Mouse (Mus musculus) forebrain, embryonic 14.5 days (tissue): ENCODE measurements around the gene Gm49378. TPM values are rescaled to one million over a fixed set of nuclear protein-coding genes. Genes with fewer than 3 reads are reported as not detected.
A peak's percentile ranks its signal among the peaks of the same experiment; 100 is the strongest.

Source experiments
- ATAC-seq: fragments of 200-750 bp; cut with Nextera tagmentation; 2 replicates; pipeline ENCODE4 v1.8.0; 2017; ENCODE audit warnings: mild to moderate bottlenecking, moderate library complexity
- DNase-seq: peaks from one replicate; pipeline ENCODE4 v3.0.0-alpha.2; 2015; ENCODE audit warnings: low spot score
- H3K27ac ChIP-seq: fragments of 300-500 bp; sonication (generic); 2 replicates; pipeline ENCODE4 v1.5.1; 2014; ENCODE audit warnings: low read depth, mild to moderate bottlenecking, control low read depth, low read length, moderate library complexity
- H3K27me3 ChIP-seq: fragments of 300-500 bp; sonication (generic); replicated peaks from 2 replicates; pipeline ENCODE4 v1.6.1; 2014; ENCODE audit warnings: low read length, control low read depth, mixed read lengths; ENCODE audit not compliant: control insufficient read depth, insufficient read depth
- H3K36me3 ChIP-seq: fragments of 300-500 bp; sonication (generic); 2 replicates; pipeline ENCODE4 v1.6.1; 2014; ENCODE audit warnings: low read length, control low read depth; ENCODE audit not compliant: control insufficient read depth, insufficient read depth
- H3K4me1 ChIP-seq: fragments of 300-500 bp; sonication (generic); 2 replicates; pipeline ENCODE4 v1.6.1; 2014; ENCODE audit warnings: antibody characterized with exemption, low read length, control low read depth; ENCODE audit not compliant: control insufficient read depth, insufficient read depth
- H3K4me2 ChIP-seq: fragments of 300-500 bp; sonication (generic); 2 replicates; pipeline ENCODE4 v1.6.1; 2014; ENCODE audit warnings: mild to moderate bottlenecking, control low read depth, low read length
- H3K4me3 ChIP-seq: fragments of 300-500 bp; sonication (generic); 2 replicates; pipeline ENCODE4 v1.5.1; 2014; ENCODE audit warnings: low read depth, low read length, control low read depth
- H3K9ac ChIP-seq: fragments of 300-500 bp; sonication (generic); 2 replicates; pipeline ENCODE4 v1.6.1; 2014; ENCODE audit warnings: mild to moderate bottlenecking, low read length, control low read depth, moderate library complexity
- H3K9me3 ChIP-seq: fragments of 300-500 bp; sonication (generic); replicated peaks from 2 replicates; pipeline ENCODE4 v1.6.1; 2016; ENCODE audit warnings: low read length, control low read depth, mixed read lengths; ENCODE audit not compliant: control insufficient read depth
- WGBS: fragments of 180-500 bp; shearing (Covaris S2); extraction: QIAGEN DNeasy Blood & Tissue Kit; methylation state at CpG from one replicate; pipeline ENCODE4 v1.1.7; 2014; 5-methylcytosine and 5-hydroxymethylcytosine counted together
- polyA plus RNA-seq: library from polyadenylated mRNA; unstranded; fragments of >200 nt; fragmentation: Nextera tagmentation; extraction: Ambion mirVana; gene quantifications from 2 replicates; pipeline ENCODE4 v1.2.1, GENCODE M21; 2014

The Gm49378 gene
- 1.8 and 3.4 TPM in 2 replicates for polyA plus RNA-seq

DNA sequence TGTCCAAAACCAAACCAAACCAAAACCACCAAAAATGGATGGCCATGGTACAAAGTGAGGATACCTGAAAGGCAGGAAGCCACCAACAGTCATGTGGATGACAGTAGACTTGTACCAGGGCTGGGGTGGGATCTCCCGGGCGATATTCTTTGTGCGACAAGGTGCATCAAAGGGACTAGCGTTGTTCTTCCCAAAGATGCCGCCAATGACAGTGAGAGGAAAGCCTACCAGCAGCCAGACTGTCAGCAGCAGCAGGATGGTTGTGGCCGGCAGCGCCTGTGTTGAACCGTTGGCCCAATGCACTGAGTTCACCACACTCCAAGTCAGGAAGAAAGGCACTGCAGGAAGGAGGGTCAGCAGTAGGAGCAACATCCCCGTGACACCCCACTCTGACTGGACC, at the start of gene Gm49378:
Gene Gm49378 (minus strand): TSS at position 101 of the 400 bp plus-strand sequence.
- DNase-seq (no peak), ATAC-seq (no peak)
- Histone ChIP-seq H3K4me2 (no peak within 1 kb of the TSS), H3K4me1 (peaks cover 11% of the 10 kb centered on the region), H3K4me3 (no peak within 1 kb of the TSS), H3K36me3 (peaks cover 72% of the 10 kb centered on the region), H3K9me3 (no peaks in the 10 kb centered on the region), H3K9ac (no peak within 1 kb of the TSS), H3K27ac (no peak within 1 kb of the TSS), H3K27me3 (no peaks in the 10 kb centered on the region)
- 96% methylated on average over 9 of the region's 9 CpGs for WGBS

DNA sequence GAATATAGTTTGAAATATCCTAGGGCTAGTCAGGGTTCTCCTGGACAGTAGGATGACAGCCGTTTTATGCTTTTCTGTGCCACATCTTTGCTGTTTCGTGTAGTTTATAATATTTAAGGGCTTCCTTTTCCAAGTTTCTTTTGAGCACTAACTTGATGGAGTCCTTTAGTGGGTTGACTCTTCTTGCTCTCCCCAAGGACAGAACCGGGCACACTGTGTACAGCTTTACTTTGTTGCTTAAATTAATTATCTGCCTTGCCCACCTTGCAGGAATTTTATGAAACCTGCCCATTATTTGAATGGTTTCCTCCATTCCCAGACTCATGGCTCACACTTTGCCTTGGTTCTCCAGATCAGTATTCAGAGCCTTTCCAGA, 44.4 kb upstream of the Gm49378 start:
- Histone ChIP-seq H3K36me3 (peaks cover 33% of the 10 kb centered on the region), H3K9ac (peak overlapping the region; percentile 77; the same call in 1 of the 2 replicates), H3K4me2 (peak overlapping the region; percentile 89), H3K4me3 (peak overlapping the region; percentile 70), H3K9me3 (no peaks in the 10 kb centered on the region), H3K27ac (no peak overlapping the region), H3K4me1 (peaks cover 3% of the 10 kb centered on the region; the same call in 1 of the 2 replicates), H3K27me3 (no peaks in the 10 kb centered on the region)
- ATAC-seq (no peak; the same call in 1 of the 2 replicates), DNase-seq (no peak)
- WGBS = 16% methylated on average over 3 of the region's 3 CpGs

DNA sequence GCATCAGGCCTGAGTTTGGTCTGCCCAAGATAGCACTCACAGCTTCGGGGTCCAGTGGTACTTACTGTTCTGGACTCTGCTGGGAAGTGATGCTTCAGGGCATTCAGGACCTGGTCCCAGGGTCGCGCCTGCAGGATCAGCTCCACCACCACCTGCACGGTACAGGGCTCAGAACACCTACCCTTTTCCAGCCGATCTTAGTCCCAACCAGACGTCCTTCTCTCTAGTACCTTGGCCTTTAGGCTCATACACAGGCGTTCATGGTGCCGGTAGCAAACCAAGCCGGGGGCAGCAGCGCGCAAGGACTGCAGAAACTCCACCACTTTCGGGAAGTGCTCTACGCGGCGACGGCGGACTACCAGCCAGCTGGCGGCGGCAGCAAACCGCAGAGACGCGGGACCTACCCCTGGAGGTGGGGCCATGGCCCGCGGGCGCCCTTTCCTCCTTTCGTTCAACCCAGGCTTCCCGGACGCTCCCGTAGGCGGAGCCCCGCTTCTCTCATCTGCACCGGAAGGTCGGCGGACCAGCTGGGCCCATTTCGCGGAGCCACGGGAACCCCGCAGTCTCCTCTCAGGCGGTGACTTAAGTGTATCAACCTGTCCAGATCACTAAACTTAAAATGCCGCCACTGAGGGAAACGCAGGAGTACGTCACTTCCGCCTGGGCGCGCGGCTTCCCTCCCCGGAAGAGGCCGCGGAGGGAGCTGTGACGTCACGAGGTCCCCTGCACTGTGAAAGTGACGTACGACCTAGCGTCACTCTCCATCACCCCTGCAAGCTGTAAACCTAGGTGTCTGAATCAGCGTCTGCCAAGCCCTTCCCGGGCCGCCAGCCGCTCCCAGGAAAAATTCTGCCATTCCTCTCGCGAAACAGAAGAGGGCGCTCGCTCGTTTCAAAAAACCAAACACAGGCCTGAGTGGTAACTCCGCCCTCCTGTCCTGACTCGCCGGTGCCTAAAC, 43.7 kb upstream of the Gm49378 start, which contains the start of gene Tinf2:
Gene Tinf2 (minus strand): TSS at position 661 of the 958 bp plus-strand sequence.
- H3K4me3 ChIP-seq = peak within 1 kb of the TSS; percentile 70
- peak within 1 kb of the TSS; percentile 77 for H3K9ac ChIP-seq
- peak within 1 kb of the TSS; percentile 89 for H3K4me2 ChIP-seq
- no peaks in the 10 kb centered on the region for H3K27me3 ChIP-seq
- under 1% methylated on average over 66 of the region's 66 CpGs for WGBS
- H3K27ac ChIP-seq = peak within 1 kb of the TSS; percentile 77
- no peaks in the 10 kb centered on the region for H3K9me3 ChIP-seq
- DNase-seq = peak; percentile 98
- peaks cover 3% of the 10 kb centered on the region; the same call in 1 of the 2 replicates for H3K4me1 ChIP-seq
- ATAC-seq = peak; percentile 98
- H3K36me3 ChIP-seq = peaks cover 40% of the 10 kb centered on the region

DNA sequence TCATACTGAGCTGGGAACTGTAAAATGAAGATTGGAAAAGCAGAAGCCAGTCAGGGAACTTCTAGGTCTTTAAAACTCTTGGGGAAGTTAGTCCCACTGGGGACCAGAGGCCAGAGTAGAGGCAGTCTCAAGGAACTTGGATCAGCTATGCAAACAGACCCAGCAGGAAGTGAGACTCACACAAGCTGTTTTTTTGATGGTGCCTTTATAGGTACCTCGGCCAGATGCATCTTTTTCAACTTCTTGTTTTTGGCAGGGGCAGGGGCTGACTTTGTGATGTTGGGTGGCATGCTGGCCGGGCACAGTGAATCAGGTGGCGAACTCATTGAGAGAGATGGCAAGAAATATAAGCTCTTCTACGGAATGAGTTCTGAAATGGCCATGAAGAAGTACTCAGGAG, 39.9 kb upstream of the Gm49378 start:
- no peak overlapping the region for H3K9ac ChIP-seq
- no peak overlapping the region for H3K4me2 ChIP-seq
- DNase-seq (no peak), ATAC-seq (no peak)
- peaks cover 49% of the 10 kb centered on the region for H3K36me3 ChIP-seq
- H3K4me1 ChIP-seq = peaks cover 7% of the 10 kb centered on the region
- no peak overlapping the region for H3K4me3 ChIP-seq
- H3K27me3 ChIP-seq = no peaks in the 10 kb centered on the region
- no peaks in the 10 kb centered on the region for H3K9me3 ChIP-seq
- H3K27ac ChIP-seq = no peak overlapping the region
- WGBS = 81% methylated on average over 4 of the region's 4 CpGs

DNA sequence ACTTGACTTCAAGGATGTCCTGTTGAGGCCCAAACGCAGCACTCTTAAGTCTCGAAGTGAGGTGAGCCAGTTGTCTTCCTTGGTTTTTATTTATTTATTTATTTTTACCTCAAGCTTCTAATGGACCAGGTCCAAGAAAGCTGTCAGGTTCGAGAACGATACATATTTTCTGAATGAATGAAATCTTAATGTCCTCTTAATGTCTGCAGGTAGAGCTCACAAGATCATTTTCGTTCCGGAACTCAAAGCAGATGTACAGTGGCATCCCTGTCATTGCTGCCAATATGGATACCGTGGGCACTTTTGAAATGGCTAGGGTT, 35.0 kb upstream of the Gm49378 start:
- Histone ChIP-seq H3K27ac (no peak overlapping the region), H3K27me3 (no peaks in the 10 kb centered on the region), H3K9ac (peak overlapping the region; percentile 81), H3K4me2 (peak overlapping the region; percentile 96), H3K9me3 (no peaks in the 10 kb centered on the region), H3K36me3 (peaks cover 34% of the 10 kb centered on the region), H3K4me3 (peak overlapping the region; percentile 86), H3K4me1 (peaks cover 16% of the 10 kb centered on the region)
- 87% methylated on average over 7 of the region's 7 CpGs for WGBS
- DNase-seq (no peak), ATAC-seq (no peak)

DNA sequence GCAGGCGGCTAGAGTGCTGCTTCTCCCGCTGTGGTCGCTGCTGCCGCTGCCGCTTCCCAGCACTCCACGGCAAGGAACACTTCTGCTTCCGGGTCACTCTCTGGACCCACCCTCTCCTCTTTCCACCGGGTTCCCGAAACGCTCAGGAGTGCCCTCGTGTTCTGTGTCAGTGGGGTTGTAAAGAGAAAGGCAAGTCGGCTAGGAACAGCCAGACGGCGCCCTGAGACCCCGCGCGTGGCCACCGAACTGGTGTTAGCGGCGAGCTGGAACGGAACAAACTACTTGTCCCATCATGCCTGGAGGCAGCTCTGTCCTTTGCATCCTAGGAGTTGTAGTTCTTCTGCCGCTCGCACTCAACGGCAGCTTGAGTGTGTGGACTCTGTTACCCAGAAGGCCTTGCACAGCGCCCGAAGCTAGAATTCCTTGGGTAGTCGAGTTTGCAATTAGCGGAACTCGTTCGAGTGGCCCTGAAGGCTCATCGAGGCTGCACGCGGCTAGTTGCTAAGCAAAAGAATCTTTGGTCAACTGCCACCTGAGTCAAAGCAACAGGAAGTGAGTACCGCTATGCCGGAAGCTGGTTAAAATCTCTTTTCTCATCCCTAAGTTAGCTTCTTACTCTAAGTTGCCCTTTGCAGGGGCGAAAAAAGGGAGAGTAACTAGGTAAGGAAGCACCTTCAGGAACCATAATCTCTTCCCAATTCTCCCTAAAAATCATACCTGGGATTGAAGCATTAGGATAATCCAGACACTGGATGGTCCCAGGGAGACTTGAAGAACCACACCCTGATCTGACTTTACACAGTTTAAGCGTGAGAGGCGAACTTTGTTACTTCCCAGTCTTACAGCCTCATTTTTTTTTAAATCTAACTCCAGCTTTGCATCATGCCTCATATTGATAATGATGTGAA, 34.4 kb upstream of the Gm49378 start, which contains the start of the genes Gmpr2 and Nedd8:
Gene Gmpr2 (plus strand): TSS at position 109 of the 908 bp plus-strand sequence.
Gene Nedd8 (minus strand): TSS at position 292 of the 908 bp plus-strand sequence.
- peak; percentile 99 for ATAC-seq
- no peaks in the 10 kb centered on the region for H3K27me3 ChIP-seq
- H3K4me2 ChIP-seq = peak within 1 kb of the TSS; percentile 96
- peak within 1 kb of the TSS; percentile 70; the same call in 1 of the 2 replicates for H3K27ac ChIP-seq
- peak within 1 kb of the TSS; percentile 81 for H3K9ac ChIP-seq
- H3K4me1 ChIP-seq = peaks cover 16% of the 10 kb centered on the region
- peak; percentile 98 for DNase-seq
- H3K9me3 ChIP-seq = no peaks in the 10 kb centered on the region
- peak within 1 kb of the TSS; percentile 86 for H3K4me3 ChIP-seq
- peaks cover 27% of the 10 kb centered on the region for H3K36me3 ChIP-seq
- WGBS = 1% methylated on average over 38 of the region's 38 CpGs

DNA sequence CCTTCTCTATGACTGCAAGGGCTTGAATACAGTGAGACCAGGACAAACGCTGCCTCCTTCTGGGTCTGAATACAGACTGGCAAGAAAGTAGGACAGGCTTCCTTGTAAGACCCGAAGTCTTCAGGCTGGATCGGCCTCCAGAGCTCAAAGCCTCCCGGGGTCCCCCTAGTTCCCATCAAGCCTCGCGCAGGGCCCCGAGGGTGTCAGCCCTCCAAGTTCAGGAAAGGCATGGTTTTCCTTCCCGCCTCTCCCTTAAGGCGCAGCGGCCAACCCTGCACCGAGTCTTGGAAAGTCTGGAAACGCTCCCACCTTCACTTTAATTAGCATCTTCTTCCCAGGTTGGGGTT, 33.8 kb upstream of the Gm49378 start:
- Histone ChIP-seq H3K36me3 (peaks cover 25% of the 10 kb centered on the region), H3K4me2 (peak overlapping the region; percentile 96), H3K27ac (peak overlapping the region; percentile 70; the same call in 1 of the 2 replicates), H3K4me1 (peaks cover 16% of the 10 kb centered on the region), H3K4me3 (peak overlapping the region; percentile 86), H3K27me3 (no peaks in the 10 kb centered on the region), H3K9ac (peak overlapping the region; percentile 81), H3K9me3 (no peaks in the 10 kb centered on the region)
- no peak for DNase-seq
- ATAC-seq = peak; percentile 63
- WGBS = under 1% methylated on average over 12 of the region's 12 CpGs

DNA sequence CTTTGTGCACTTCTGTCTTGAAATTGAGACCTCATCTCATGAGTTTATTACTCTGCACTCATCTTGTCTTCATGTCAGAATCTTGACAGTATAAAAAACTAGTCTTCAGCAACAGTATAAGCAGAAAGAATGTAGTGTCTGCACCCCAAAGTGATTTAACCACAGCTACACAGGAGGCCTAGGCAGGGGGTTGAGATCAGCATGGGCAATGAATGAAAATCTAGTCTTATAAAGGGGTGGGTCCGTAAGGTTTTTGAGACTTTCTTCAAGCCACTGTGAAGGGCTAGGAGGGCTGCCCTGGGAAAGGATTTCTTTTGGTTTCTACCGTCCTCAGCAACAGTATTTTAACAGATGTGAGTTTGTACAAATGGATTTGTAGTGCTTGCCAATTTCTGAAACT, 22.9 kb upstream of the Gm49378 start:
- Histone ChIP-seq H3K4me1 (no peaks in the 10 kb centered on the region), H3K27ac (no peak overlapping the region; the same call in 1 of the 2 replicates), H3K9ac (no peak overlapping the region), H3K4me2 (peak overlapping the region; percentile 65), H3K4me3 (peak overlapping the region; percentile 54; the same call in 1 of the 2 replicates), H3K27me3 (no peaks in the 10 kb centered on the region), H3K9me3 (no peaks in the 10 kb centered on the region), H3K36me3 (peaks cover 26% of the 10 kb centered on the region)
- 20% methylated on average over 2 of the region's 2 CpGs for WGBS
- no peak for DNase-seq
- ATAC-seq = peak; percentile 45
